Mouse (Mus musculus): ENCODE results near the gene Zfp324. TPM values are rescaled to one million over a fixed set of nuclear protein-coding genes. Genes with fewer than 3 reads are reported as not detected.

Gene Zfp324
- polyA plus RNA-seq (2015; fragmentation: Illumina TruSeq; extraction: RNeasy Lipid Tissue Mini Kit (QIAGEN cat#74804); ENCODE audit: insufficient read depth, low replicate concordance), result 5.0 TPM

GRCm38 (mm10) chr7:12965678-12966091, at the start of gene Zfp324:
Zfp324 (plus strand) TSS chr7:12965838.

GRCm38 (mm10) chr7:12921705-12922465, 43.8 kb upstream of the Zfp324 start, which contains the start of gene Rps5:
Rps5 (plus strand) TSS chr7:12922290.

GRCm38 (mm10) chr7:12927191-12927680, 38.4 kb upstream of the Zfp324 start, which contains the start of gene Rnf225:
Rnf225 (plus strand) TSS chr7:12927416.

GRCm38 (mm10) chr7:12977682-12978389, 12.2 kb downstream of the Zfp324 start, which contains the start of gene Zfp446:
Zfp446 (plus strand) TSS chr7:12977848.

GRCm38 (mm10) chr7:12998053-12998452, 32.4 kb downstream of the Zfp324 start, which contains the start of gene Slc27a5:
Slc27a5 (minus strand) TSS chr7:12998192.

GRCm38 (mm10) chr7:12998851-12999250, 33.2 kb downstream of the Zfp324 start, which contains the start of gene Trim28:
Trim28 (plus strand) TSS chr7:12999114.

GRCm38 (mm10) chr7:13010005-13010908, 44.6 kb downstream of the Zfp324 start, which contains the start of gene Zbtb45:
Zbtb45 (minus strand) TSS chr7:13010034.

Other genes starting within 250 kb of the Zfp324 start
- not detected for gene Vmn2r56, start 230.8 kb upstream of the Zfp324 start, polyA plus RNA-seq (2015; fragmentation: Illumina TruSeq; extraction: RNeasy Lipid Tissue Mini Kit (QIAGEN cat#74804); ENCODE audit: insufficient read depth, low replicate concordance)
- gene Zscan18, start 162.2 kb upstream of the Zfp324 start, polyA plus RNA-seq (2015; fragmentation: Illumina TruSeq; extraction: RNeasy Lipid Tissue Mini Kit (QIAGEN cat#74804); ENCODE audit: insufficient read depth, low replicate concordance), result 3.6 TPM
- gene Zfp329, start 147.0 kb upstream of the Zfp324 start, polyA plus RNA-seq (2015; fragmentation: Illumina TruSeq; extraction: RNeasy Lipid Tissue Mini Kit (QIAGEN cat#74804); ENCODE audit: insufficient read depth, low replicate concordance), result 27.5 TPM
- 50.1 TPM for gene Zfp110, start 131.1 kb upstream of the Zfp324 start, polyA plus RNA-seq (2015; fragmentation: Illumina TruSeq; extraction: RNeasy Lipid Tissue Mini Kit (QIAGEN cat#74804); ENCODE audit: insufficient read depth, low replicate concordance)
- gene Zfp128, start 84.7 kb upstream of the Zfp324 start, polyA plus RNA-seq (2015; fragmentation: Illumina TruSeq; extraction: RNeasy Lipid Tissue Mini Kit (QIAGEN cat#74804); ENCODE audit: insufficient read depth, low replicate concordance), result 4.6 TPM
- gene Zscan22, start 68.0 kb upstream of the Zfp324 start, polyA plus RNA-seq (2015; fragmentation: Illumina TruSeq; extraction: RNeasy Lipid Tissue Mini Kit (QIAGEN cat#74804); ENCODE audit: insufficient read depth, low replicate concordance), result 14.1 TPM
- 814 TPM for gene Rps5, start 43.5 kb upstream of the Zfp324 start, polyA plus RNA-seq (2015; fragmentation: Illumina TruSeq; extraction: RNeasy Lipid Tissue Mini Kit (QIAGEN cat#74804); ENCODE audit: insufficient read depth, low replicate concordance)
- 0.29 TPM for gene Rnf225, start 38.4 kb upstream of the Zfp324 start, polyA plus RNA-seq (2015; fragmentation: Illumina TruSeq; extraction: RNeasy Lipid Tissue Mini Kit (QIAGEN cat#74804); ENCODE audit: insufficient read depth, low replicate concordance)
- 9.2 TPM for gene Zfp446, start 12.0 kb downstream of the Zfp324 start, polyA plus RNA-seq (2015; fragmentation: Illumina TruSeq; extraction: RNeasy Lipid Tissue Mini Kit (QIAGEN cat#74804); ENCODE audit: insufficient read depth, low replicate concordance)
- 0.10 TPM for gene Slc27a5, start 32.4 kb downstream of the Zfp324 start, polyA plus RNA-seq (2015; fragmentation: Illumina TruSeq; extraction: RNeasy Lipid Tissue Mini Kit (QIAGEN cat#74804); ENCODE audit: insufficient read depth, low replicate concordance)
- 194 TPM for gene Trim28, start 33.3 kb downstream of the Zfp324 start, polyA plus RNA-seq (2015; fragmentation: Illumina TruSeq; extraction: RNeasy Lipid Tissue Mini Kit (QIAGEN cat#74804); ENCODE audit: insufficient read depth, low replicate concordance)
- 4.0 TPM for gene Zbtb45, start 44.2 kb downstream of the Zfp324 start, polyA plus RNA-seq (2015; fragmentation: Illumina TruSeq; extraction: RNeasy Lipid Tissue Mini Kit (QIAGEN cat#74804); ENCODE audit: insufficient read depth, low replicate concordance)
- 153 TPM for gene Chmp2a, start 69.0 kb downstream of the Zfp324 start, polyA plus RNA-seq (2015; fragmentation: Illumina TruSeq; extraction: RNeasy Lipid Tissue Mini Kit (QIAGEN cat#74804); ENCODE audit: insufficient read depth, low replicate concordance)
- gene Ube2m, start 72.4 kb downstream of the Zfp324 start, polyA plus RNA-seq (2015; fragmentation: Illumina TruSeq; extraction: RNeasy Lipid Tissue Mini Kit (QIAGEN cat#74804); ENCODE audit: insufficient read depth, low replicate concordance), result 112 TPM
- gene Mzf1, start 88.9 kb downstream of the Zfp324 start, polyA plus RNA-seq (2015; fragmentation: Illumina TruSeq; extraction: RNeasy Lipid Tissue Mini Kit (QIAGEN cat#74804); ENCODE audit: insufficient read depth, low replicate concordance), result 0.65 TPM
- not detected for gene Vmn1r85, start 129.3 kb downstream of the Zfp324 start, polyA plus RNA-seq (2015; fragmentation: Illumina TruSeq; extraction: RNeasy Lipid Tissue Mini Kit (QIAGEN cat#74804); ENCODE audit: insufficient read depth, low replicate concordance)
- gene Vmn1r86, start 154.1 kb downstream of the Zfp324 start, polyA plus RNA-seq (2015; fragmentation: Illumina TruSeq; extraction: RNeasy Lipid Tissue Mini Kit (QIAGEN cat#74804); ENCODE audit: insufficient read depth, low replicate concordance), result not detected
- gene Vmn1r87, start 174.3 kb downstream of the Zfp324 start, polyA plus RNA-seq (2015; fragmentation: Illumina TruSeq; extraction: RNeasy Lipid Tissue Mini Kit (QIAGEN cat#74804); ENCODE audit: insufficient read depth, low replicate concordance), result not detected
- not detected for gene Vmn1r88, start 193.7 kb downstream of the Zfp324 start, polyA plus RNA-seq (2015; fragmentation: Illumina TruSeq; extraction: RNeasy Lipid Tissue Mini Kit (QIAGEN cat#74804); ENCODE audit: insufficient read depth, low replicate concordance)
- not detected for gene Vmn1r89, start 247.2 kb downstream of the Zfp324 start, polyA plus RNA-seq (2015; fragmentation: Illumina TruSeq; extraction: RNeasy Lipid Tissue Mini Kit (QIAGEN cat#74804); ENCODE audit: insufficient read depth, low replicate concordance)

All from spleen, adult 10 weeks (tissue).